Mouse (Mus musculus) lung, embryonic 14.5 days (tissue): ENCODE data around the gene Zfp710. TPM values are rescaled to one million over a fixed set of nuclear protein-coding genes. Genes with fewer than 3 reads are reported as not detected.

Experiments used
- ATAC-seq: fragments of 200-750 bp; cut with Nextera tagmentation; 2 replicates; pipeline ENCODE4 v1.8.0; 2017; ENCODE audit warnings: mild to moderate bottlenecking, moderate TSS enrichment, moderate library complexity; ENCODE audit not compliant: insufficient read depth
- DNase-seq: peaks from one replicate; pipeline ENCODE4 v3.0.0-alpha.2; 2015
- H3K27ac ChIP-seq: fragments of 300-500 bp; sonication (generic); 2 replicates; pipeline ENCODE4 v1.5.1; 2014; ENCODE audit warnings: low read depth, mild to moderate bottlenecking, moderate library complexity
- H3K27me3 ChIP-seq: fragments of 300-500 bp; sonication (generic); 2 replicates; pipeline ENCODE4 v1.6.1; 2014; ENCODE audit warnings: low read length, control low read depth; ENCODE audit not compliant: insufficient read depth
- H3K36me3 ChIP-seq: fragments of 300-500 bp; sonication (generic); 2 replicates; pipeline ENCODE4 v1.6.1; 2014; ENCODE audit warnings: control low read depth; ENCODE audit not compliant: insufficient read depth
- H3K4me1 ChIP-seq: fragments of 300-500 bp; sonication (generic); 2 replicates; pipeline ENCODE4 v1.6.1; 2014; ENCODE audit warnings: antibody characterized with exemption, control low read depth; ENCODE audit not compliant: insufficient read depth
- H3K4me2 ChIP-seq: fragments of 300-500 bp; sonication (generic); 2 replicates; pipeline ENCODE4 v1.6.1; 2014; ENCODE audit warnings: mild to moderate bottlenecking
- H3K4me3 ChIP-seq: fragments of 300-500 bp; sonication (generic); 2 replicates; pipeline ENCODE4 v1.5.1; 2014; ENCODE audit warnings: low read depth, low read length
- H3K9ac ChIP-seq: fragments of 300-500 bp; sonication (generic); 2 replicates; pipeline ENCODE4 v1.6.1; 2014
- H3K9me3 ChIP-seq: fragments of 300-500 bp; sonication (generic); 2 replicates; pipeline ENCODE4 v1.6.1; 2016; ENCODE audit warnings: low read depth, low read length, control low read depth
- CTCF ChIP-seq: IDR thresholded peaks from 2 replicates; pipeline ENCODE4 v1.5.1; 2016; ENCODE audit warnings: antibody characterized with exemption, low read depth
- WGBS: fragments of 180-500 bp; shearing (Covaris S2); extraction: QIAGEN DNeasy Blood & Tissue Kit; methylation state at CpG from one replicate; pipeline ENCODE4 v1.1.7; 2014; 5-methylcytosine and 5-hydroxymethylcytosine counted together
- polyA plus RNA-seq: library from polyadenylated mRNA; unstranded; fragments of >200 nt; fragmentation: Nextera tagmentation; extraction: Ambion mirVana; gene quantifications from 2 replicates; pipeline ENCODE4 v1.2.1, GENCODE M21; 2014

The Zfp710 gene
- polyA plus RNA-seq, 1 experiment from 2014 or later, result 17.7 TPM

DNA sequence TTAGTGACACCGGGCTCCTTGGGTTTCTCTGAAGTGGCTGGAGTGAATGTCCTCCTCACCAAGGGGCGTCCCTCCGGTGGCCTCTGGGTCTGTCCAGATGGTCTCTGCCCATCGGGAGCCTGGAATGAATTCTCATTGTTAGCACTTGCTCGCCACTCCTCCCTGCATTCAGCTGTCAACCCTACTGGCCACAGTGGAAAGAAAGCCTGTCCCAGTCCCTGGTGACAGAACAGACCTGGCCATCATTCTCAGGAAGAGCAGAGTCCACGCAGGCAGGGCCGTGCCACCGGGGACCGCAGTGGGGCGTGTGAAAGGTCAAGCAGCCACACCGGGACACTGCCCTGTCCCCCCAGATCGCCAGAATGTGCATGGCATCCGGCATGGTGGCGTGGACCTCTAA is 33.2 kb downstream of the Zfp710 start:
- 40% methylated on average over 14 of the region's 14 CpGs for WGBS
- ATAC-seq, result no peak
- H3K9ac ChIP-seq, result peak overlapping the region; percentile 15; the same call in 1 of the 2 replicates
- H3K4me1 ChIP-seq, result peaks cover 50% of the 10 kb centered on the region
- no peak overlapping the region for H3K4me3 ChIP-seq
- no peaks in the 10 kb centered on the region for H3K9me3 ChIP-seq
- peak overlapping the region; percentile 37 for H3K4me2 ChIP-seq
- H3K27ac ChIP-seq, result peak overlapping the region; percentile 84
- TF ChIP-seq CTCF, result no peak
- H3K27me3 ChIP-seq, result no peaks in the 10 kb centered on the region
- no peaks in the 10 kb centered on the region; the same call in 1 of the 2 replicates for H3K36me3 ChIP-seq
- DNase-seq, result no peak

DNA sequence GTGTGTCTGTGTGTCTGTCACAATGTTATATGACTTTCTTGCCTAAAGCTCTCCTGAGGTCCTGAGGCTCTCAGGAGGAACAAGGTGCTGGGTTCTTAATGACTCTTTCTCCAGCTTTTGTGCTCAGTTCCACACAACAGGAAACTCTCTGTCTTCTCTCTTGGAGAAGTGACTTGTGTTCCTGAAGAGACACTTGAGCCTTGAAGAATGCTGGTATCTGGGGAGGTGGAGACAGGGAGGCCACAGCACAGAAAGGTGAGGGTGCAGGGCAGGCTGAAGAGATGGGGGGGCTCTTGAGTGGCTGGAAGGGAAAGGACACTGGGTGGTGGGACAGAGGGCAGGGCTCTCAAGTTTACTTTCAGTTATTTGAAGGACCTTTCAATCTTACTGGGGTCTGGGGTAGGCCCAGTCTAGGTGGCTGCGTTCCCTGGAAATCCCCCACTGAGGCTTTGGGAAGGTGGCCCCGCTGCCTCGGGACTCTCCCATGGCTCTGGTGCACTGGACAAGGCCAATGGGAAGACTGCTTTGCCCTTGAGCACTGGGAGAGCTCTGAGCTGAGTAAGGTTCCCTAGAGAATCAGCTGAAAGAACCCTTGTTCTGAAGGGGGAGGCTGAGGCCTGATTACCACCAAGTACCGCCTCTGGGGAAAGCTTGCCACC is 33.9 kb downstream of the Zfp710 start:
- peaks cover 45% of the 10 kb centered on the region for H3K4me1 ChIP-seq
- H3K9ac ChIP-seq, result no peak overlapping the region
- no peak overlapping the region for H3K4me3 ChIP-seq
- H3K27me3 ChIP-seq, result no peaks in the 10 kb centered on the region
- H3K36me3 ChIP-seq, result no peaks in the 10 kb centered on the region; the same call in 1 of the 2 replicates
- ATAC-seq (0 out of 2 replicates have a peak, but pooled peaks have one; percentile 5), DNase-seq (no peak)
- no peak for TF ChIP-seq CTCF
- H3K4me2 ChIP-seq, result peak overlapping the region; percentile 37
- 54% methylated on average over 4 of the region's 4 CpGs for WGBS
- peak overlapping the region; percentile 84 for H3K27ac ChIP-seq
- H3K9me3 ChIP-seq, result no peaks in the 10 kb centered on the region

DNA sequence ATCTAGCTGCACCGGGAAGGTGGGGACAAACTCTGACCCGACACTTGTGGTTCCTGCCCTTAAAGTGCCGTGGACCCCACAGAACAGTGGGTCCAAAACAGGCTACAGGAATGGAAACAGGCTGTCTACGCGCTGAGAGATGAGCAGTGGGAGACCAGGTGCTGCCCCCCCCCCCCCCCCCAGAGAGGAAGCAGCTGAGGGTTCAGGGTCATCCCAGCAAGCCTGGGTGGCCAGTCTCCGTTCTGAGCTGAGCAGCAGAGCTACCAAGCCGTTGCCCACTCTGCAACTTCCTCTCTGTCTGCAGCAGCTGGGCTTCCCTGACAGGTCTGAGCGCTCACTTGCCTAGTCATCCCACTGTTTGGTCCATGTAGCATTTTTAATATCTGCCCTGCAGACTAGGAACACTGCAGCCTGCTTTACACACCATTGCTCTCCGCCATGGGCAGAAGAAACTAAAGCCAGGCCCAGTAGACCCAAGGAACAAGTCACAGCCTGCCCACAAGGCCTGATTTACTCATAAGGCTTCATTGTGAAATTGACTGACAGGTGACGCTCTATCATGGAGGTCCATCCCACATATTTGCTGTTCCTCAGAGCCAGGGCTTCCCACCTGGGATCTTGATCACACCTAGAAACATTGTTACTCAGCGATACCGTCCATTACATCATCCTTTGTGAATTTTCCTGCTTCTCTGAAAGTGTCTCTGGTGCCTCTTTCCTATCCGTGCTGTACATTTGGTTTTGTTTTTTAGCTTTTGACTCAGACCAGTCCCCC is 34.6 kb downstream of the Zfp710 start:
- ATAC-seq, result 0 out of 2 replicates have a peak, but pooled peaks have one; percentile 10
- Histone ChIP-seq H3K9me3 (no peaks in the 10 kb centered on the region), H3K27ac (peak overlapping the region; percentile 84), H3K27me3 (no peaks in the 10 kb centered on the region), H3K4me2 (peak overlapping the region; percentile 32), H3K4me1 (peaks cover 46% of the 10 kb centered on the region), H3K9ac (no peak overlapping the region), H3K4me3 (no peak overlapping the region), H3K36me3 (no peaks in the 10 kb centered on the region; the same call in 1 of the 2 replicates)
- no peak for DNase-seq
- WGBS, result 40% methylated on average over 13 of the region's 13 CpGs
- TF ChIP-seq CTCF, result no peak

GRCm38 (mm10) chr7:80060012-80060778 is 35.6 kb downstream of the Zfp710 start:
- no peak overlapping the region for H3K4me2 ChIP-seq
- H3K9ac ChIP-seq, result no peak overlapping the region
- 72% methylated on average over 10 of the region's 10 CpGs for WGBS
- TF ChIP-seq CTCF, result no peak
- H3K4me1 ChIP-seq, result peaks cover 49% of the 10 kb centered on the region
- H3K27ac ChIP-seq, result peak overlapping the region; percentile 84; the same call in 1 of the 2 replicates
- no peaks in the 10 kb centered on the region for H3K9me3 ChIP-seq
- no peaks in the 10 kb centered on the region; the same call in 1 of the 2 replicates for H3K36me3 ChIP-seq
- no peak for ATAC-seq
- no peaks in the 10 kb centered on the region for H3K27me3 ChIP-seq
- H3K4me3 ChIP-seq, result no peak overlapping the region
- DNase-seq, result no peak

DNA sequence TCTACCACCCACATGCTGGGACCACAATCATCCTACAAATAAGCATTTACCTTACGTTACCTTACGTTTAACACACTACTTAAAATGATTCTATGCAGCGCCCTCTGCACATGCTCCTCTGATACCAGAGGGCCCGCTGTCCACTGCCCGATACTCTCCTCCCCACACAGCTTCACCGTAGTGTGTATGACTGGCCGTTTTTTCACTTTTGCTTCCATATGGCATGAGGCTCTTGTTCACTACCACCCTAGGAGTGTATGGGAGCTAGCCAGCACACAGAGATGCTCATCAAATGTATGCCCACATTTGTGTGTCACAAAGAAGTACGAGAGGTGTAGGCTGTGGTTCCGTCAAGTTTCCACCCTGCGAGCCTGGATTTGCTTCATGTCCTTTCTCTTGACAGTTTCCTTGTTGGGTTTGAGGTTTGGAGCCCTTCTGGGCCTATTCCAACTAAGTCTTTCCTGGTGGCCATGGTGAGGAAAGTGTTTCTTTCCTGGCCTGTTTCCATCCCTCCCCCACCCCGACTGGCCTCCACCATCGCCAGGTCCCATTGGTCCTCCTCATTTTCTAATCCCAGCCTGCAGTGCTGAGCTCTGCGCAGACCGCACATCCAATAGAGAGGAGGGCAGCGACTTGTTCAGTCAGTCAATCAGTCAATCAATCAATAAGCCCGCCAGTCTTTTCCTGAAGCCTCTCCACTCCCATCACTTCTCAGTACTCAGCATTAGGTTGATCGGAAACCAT is 37.6 kb downstream of the Zfp710 start:
- 94% methylated on average over 17 of the region's 17 CpGs for WGBS
- Histone ChIP-seq H3K9me3 (no peaks in the 10 kb centered on the region), H3K27ac (no peak overlapping the region), H3K4me1 (peaks cover 32% of the 10 kb centered on the region), H3K4me2 (no peak overlapping the region), H3K36me3 (no peaks in the 10 kb centered on the region; the same call in 1 of the 2 replicates), H3K27me3 (no peaks in the 10 kb centered on the region), H3K9ac (no peak overlapping the region), H3K4me3 (no peak overlapping the region)
- no peak for TF ChIP-seq CTCF
- no peak for DNase-seq
- ATAC-seq, result no peak

DNA sequence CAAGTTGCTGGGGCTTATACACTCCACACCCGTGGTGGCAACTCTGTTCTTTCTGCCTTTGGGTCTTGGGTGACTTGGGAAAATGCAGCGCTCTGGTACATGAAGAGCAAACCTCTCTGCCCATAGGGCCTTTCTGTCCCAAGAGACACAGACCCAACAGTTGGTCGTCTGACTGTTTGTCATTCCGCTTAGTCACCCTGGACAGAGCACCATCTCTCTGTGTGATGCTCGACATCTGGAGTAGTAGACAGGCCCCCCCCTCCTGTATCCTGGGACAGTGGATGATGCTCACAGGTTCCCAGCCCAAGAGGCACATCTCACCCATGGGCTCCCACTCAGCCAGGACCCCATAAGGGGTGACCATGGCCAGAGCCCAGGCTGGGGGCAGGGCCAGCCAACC is 38.6 kb downstream of the Zfp710 start:
- Histone ChIP-seq H3K4me1 (peaks cover 26% of the 10 kb centered on the region), H3K36me3 (no peaks in the 10 kb centered on the region), H3K4me3 (no peak overlapping the region), H3K9me3 (no peaks in the 10 kb centered on the region), H3K9ac (no peak overlapping the region), H3K4me2 (no peak overlapping the region), H3K27me3 (no peaks in the 10 kb centered on the region), H3K27ac (no peak overlapping the region)
- WGBS, result 67% methylated on average over 5 of the region's 5 CpGs
- ATAC-seq, result no peak
- TF ChIP-seq CTCF, result no peak
- DNase-seq, result no peak
